Mouse (Mus musculus): ENCODE data around the gene Kif18a. TPM values are rescaled to one million over a fixed set of nuclear protein-coding genes. Genes with fewer than 3 reads are reported as not detected.

The Kif18a gene
- 0.38 and 0.48 TPM in 2 replicates for polyA plus RNA-seq (2012; rRNA removed)

- TF ChIP-seq POLR2A (IDR thresholded peaks at IDR 0.05; ENCODE audit: low read depth, low read length): no peak
- TF ChIP-seq CTCF (IDR thresholded peaks at IDR 0.05; ENCODE audit: extremely low read depth, insufficient read depth, insufficient read length, insufficient replicate concordance): no peak
These were observed at the start of gene Kif18a, which contains the start of gene Mettl15 for GRCm38 (mm10) chr2:109280600-109281340. Gene Kif18a (plus strand): TSS chr2:109280738. Gene Mettl15 (minus strand): TSS chr2:109280748.

GRCm38 (mm10) chr2:109233876-109234275, 46.7 kb upstream of the Kif18a start:
- Histone ChIP-seq H3K4me3 (ENCODE audit: extremely low read depth, insufficient read depth, insufficient read length) (no peak overlapping the region), H3K36me3 (ENCODE audit: control insufficient read depth, insufficient read depth, low read length) (no peaks in the 10 kb centered on the region), H3K27me3 (ENCODE audit: control insufficient read depth, insufficient read depth, low read length) (no peaks in the 10 kb centered on the region), H3K4me1 (ENCODE audit: control insufficient read depth, insufficient read depth, insufficient read length) (no peaks in the 10 kb centered on the region), H3K27ac (ENCODE audit: insufficient read depth, low read length) (no peak overlapping the region)
- DNase-seq (ENCODE audit: low read depth in 1 of 2, low spot score in 2 of 2): no peak
- no peak for TF ChIP-seq POLR2A (IDR thresholded peaks at IDR 0.05; ENCODE audit: low read depth, low read length)
- TF ChIP-seq CTCF (IDR thresholded peaks at IDR 0.05; ENCODE audit: extremely low read depth, insufficient read depth, insufficient read length, insufficient replicate concordance): no peak
- WGBS: 91% methylated on average over 4 of the region's 4 CpGs

More at GRCm38 (mm10) chr2:109280600-109281340, at the start of gene Kif18a, which contains the start of gene Mettl15:
- Histone ChIP-seq H3K4me3 (ENCODE audit: extremely low read depth, insufficient read depth, insufficient read length) (peak within 1 kb of the TSS; percentile 78), H3K36me3 (ENCODE audit: control insufficient read depth, insufficient read depth, low read length) (no peaks in the 10 kb centered on the region), H3K27me3 (ENCODE audit: control insufficient read depth, insufficient read depth, low read length) (no peaks in the 10 kb centered on the region), H3K27ac (ENCODE audit: insufficient read depth, low read length) (peak within 1 kb of the TSS; percentile 69), H3K4me1 (ENCODE audit: control insufficient read depth, insufficient read depth, insufficient read length) (no peaks in the 10 kb centered on the region)
- DNase-seq (ENCODE audit: low read depth in 1 of 2, low spot score in 2 of 2): peak; percentile 91 to 93
- WGBS: under 1% methylated on average over 51 of the region's 51 CpGs

DNA sequence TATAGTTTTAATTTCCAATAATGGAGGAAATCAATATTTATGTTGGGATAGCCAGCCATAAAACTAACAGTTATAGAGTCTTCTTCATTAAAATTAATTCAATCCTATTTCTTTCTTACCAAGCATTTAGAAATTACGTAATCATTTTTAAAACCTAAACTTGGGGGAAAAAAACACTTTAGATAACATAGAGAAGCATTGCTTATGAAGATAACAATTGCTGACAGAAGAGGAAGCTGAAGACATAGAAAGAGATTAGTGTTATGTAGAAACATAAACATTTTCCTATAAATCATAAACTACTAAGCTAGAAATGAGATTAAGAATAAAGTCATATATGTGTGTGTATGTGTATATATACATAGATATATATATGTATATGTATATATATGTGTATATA, 44.8 kb upstream of the Kif18a start:
- Histone ChIP-seq H3K27me3 (ENCODE audit: control insufficient read depth, insufficient read depth, low read length) (no peaks in the 10 kb centered on the region), H3K4me3 (ENCODE audit: extremely low read depth, insufficient read depth, insufficient read length) (no peak overlapping the region), H3K36me3 (ENCODE audit: control insufficient read depth, insufficient read depth, low read length) (no peaks in the 10 kb centered on the region), H3K27ac (ENCODE audit: insufficient read depth, low read length) (no peak overlapping the region), H3K4me1 (ENCODE audit: control insufficient read depth, insufficient read depth, insufficient read length) (no peaks in the 10 kb centered on the region)
- WGBS: 88% methylated on average over 1 of the region's 1 CpGs
- TF ChIP-seq POLR2A (IDR thresholded peaks at IDR 0.05; ENCODE audit: low read depth, low read length): no peak
- no peak for TF ChIP-seq CTCF (IDR thresholded peaks at IDR 0.05; ENCODE audit: extremely low read depth, insufficient read depth, insufficient read length, insufficient replicate concordance)
- DNase-seq (ENCODE audit: low read depth in 1 of 2, low spot score in 2 of 2): no peak

- DNase-seq (ENCODE audit: low read depth in 1 of 2, low spot score in 2 of 2): no peak
- no peak overlapping the region for H3K4me3 ChIP-seq (ENCODE audit: extremely low read depth, insufficient read depth, insufficient read length)
- H3K4me1 ChIP-seq (ENCODE audit: control insufficient read depth, insufficient read depth, insufficient read length): no peaks in the 10 kb centered on the region
- 93% methylated on average over 3 of the region's 3 CpGs for WGBS
- no peaks in the 10 kb centered on the region for H3K27me3 ChIP-seq (ENCODE audit: control insufficient read depth, insufficient read depth, low read length)
- H3K36me3 ChIP-seq (ENCODE audit: control insufficient read depth, insufficient read depth, low read length): no peaks in the 10 kb centered on the region
- no peak overlapping the region for H3K27ac ChIP-seq (ENCODE audit: insufficient read depth, low read length)
- TF ChIP-seq POLR2A (IDR thresholded peaks at IDR 0.05; ENCODE audit: low read depth, low read length) (no peak), CTCF (IDR thresholded peaks at IDR 0.05; ENCODE audit: extremely low read depth, insufficient read depth, insufficient read length, insufficient replicate concordance) (no peak)
These were observed 38.6 kb upstream of the Kif18a start for GRCm38 (mm10) chr2:109241947-109242346.

GRCm38 (mm10) chr2:109262779-109263178, 17.8 kb upstream of the Kif18a start:
- Histone ChIP-seq H3K4me3 (ENCODE audit: extremely low read depth, insufficient read depth, insufficient read length) (no peak overlapping the region), H3K27me3 (ENCODE audit: control insufficient read depth, insufficient read depth, low read length) (no peaks in the 10 kb centered on the region), H3K36me3 (ENCODE audit: control insufficient read depth, insufficient read depth, low read length) (no peaks in the 10 kb centered on the region), H3K27ac (ENCODE audit: insufficient read depth, low read length) (no peak overlapping the region), H3K4me1 (ENCODE audit: control insufficient read depth, insufficient read depth, insufficient read length) (no peaks in the 10 kb centered on the region)
- WGBS: 93% methylated on average over 1 of the region's 1 CpGs
- DNase-seq (ENCODE audit: low read depth in 1 of 2, low spot score in 2 of 2): no peak
- no peak for TF ChIP-seq CTCF (IDR thresholded peaks at IDR 0.05; ENCODE audit: extremely low read depth, insufficient read depth, insufficient read length, insufficient replicate concordance)
- TF ChIP-seq POLR2A (IDR thresholded peaks at IDR 0.05; ENCODE audit: low read depth, low read length): no peak

- TF ChIP-seq CTCF (IDR thresholded peaks at IDR 0.05; ENCODE audit: extremely low read depth, insufficient read depth, insufficient read length, insufficient replicate concordance) (no peak), POLR2A (IDR thresholded peaks at IDR 0.05; ENCODE audit: low read depth, low read length) (no peak)
- no peaks in the 10 kb centered on the region for H3K4me1 ChIP-seq (ENCODE audit: control insufficient read depth, insufficient read depth, insufficient read length)
- WGBS: 90% methylated on average over 1 of the region's 1 CpGs
These were observed 7.4 kb upstream of the Kif18a start for GRCm38 (mm10) chr2:109273098-109273497.

GRCm38 (mm10) chr2:109277593-109277992, 2.9 kb upstream of the Kif18a start:
- Histone ChIP-seq H3K27ac (ENCODE audit: insufficient read depth, low read length) (no peak overlapping the region), H3K27me3 (ENCODE audit: control insufficient read depth, insufficient read depth, low read length) (no peaks in the 10 kb centered on the region), H3K4me1 (ENCODE audit: control insufficient read depth, insufficient read depth, insufficient read length) (no peaks in the 10 kb centered on the region), H3K4me3 (ENCODE audit: extremely low read depth, insufficient read depth, insufficient read length) (peak overlapping the region; percentile 61), H3K36me3 (ENCODE audit: control insufficient read depth, insufficient read depth, low read length) (no peaks in the 10 kb centered on the region)
- WGBS: 8% methylated on average over 7 of the region's 7 CpGs
- DNase-seq (ENCODE audit: low read depth in 1 of 2, low spot score in 2 of 2): no peak
- TF ChIP-seq POLR2A (IDR thresholded peaks at IDR 0.05; ENCODE audit: low read depth, low read length) (no peak), CTCF (IDR thresholded peaks at IDR 0.05; ENCODE audit: extremely low read depth, insufficient read depth, insufficient read length, insufficient replicate concordance) (no peak)

More at GRCm38 (mm10) chr2:109273098-109273497, 7.4 kb upstream of the Kif18a start:
- H3K27ac ChIP-seq (ENCODE audit: insufficient read depth, low read length): no peak overlapping the region
- DNase-seq (ENCODE audit: low read depth in 1 of 2, low spot score in 2 of 2): no peak
- H3K27me3 ChIP-seq (ENCODE audit: control insufficient read depth, insufficient read depth, low read length): no peaks in the 10 kb centered on the region
- no peak overlapping the region for H3K4me3 ChIP-seq (ENCODE audit: extremely low read depth, insufficient read depth, insufficient read length)
- no peaks in the 10 kb centered on the region for H3K36me3 ChIP-seq (ENCODE audit: control insufficient read depth, insufficient read depth, low read length)
